Mouse (Mus musculus): ENCODE data around the gene Wt1.

Wt1 gene

GRCm38 (mm10) chr2:105126691-105127530 is 582 bp downstream of the Wt1 start:
- no peak for DNase-seq (ENCODE audit: low spot score in 2 of 2)

- DNase-seq (ENCODE audit: low spot score in 2 of 2) = no peak
These were observed 1.5 kb downstream of the Wt1 start for GRCm38 (mm10) chr2:105127531-105128480.

GRCm38 (mm10) chr2:105128564-105128963 is 2.2 kb downstream of the Wt1 start:
- DNase-seq (ENCODE audit: low spot score in 2 of 2) = no peak

- no peak for DNase-seq (ENCODE audit: low spot score in 2 of 2)
These were observed 4.2 kb downstream of the Wt1 start for GRCm38 (mm10) chr2:105130351-105131060.

GRCm38 (mm10) chr2:105131061-105131810 is 4.9 kb downstream of the Wt1 start:
- no peak for DNase-seq (ENCODE audit: low spot score in 2 of 2)

GRCm38 (mm10) chr2:105131811-105132100 is 5.4 kb downstream of the Wt1 start:
- DNase-seq (ENCODE audit: low spot score in 2 of 2) = no peak

- no peak for DNase-seq (ENCODE audit: low spot score in 2 of 2)
These were observed 6.0 kb downstream of the Wt1 start for GRCm38 (mm10) chr2:105132300-105132699.

- no peak for DNase-seq (ENCODE audit: low spot score in 2 of 2)
These were observed 6.8 kb downstream of the Wt1 start for GRCm38 (mm10) chr2:105132933-105133795.

GRCm38 (mm10) chr2:105134296-105134695 is 8.0 kb downstream of the Wt1 start:
- DNase-seq (ENCODE audit: low spot score in 2 of 2) = no peak

GRCm38 (mm10) chr2:105139471-105139870 is 13.1 kb downstream of the Wt1 start:
- no peak for DNase-seq (ENCODE audit: low spot score in 2 of 2)

- no peak for DNase-seq (ENCODE audit: low spot score in 2 of 2)
These were observed 15.0 kb downstream of the Wt1 start for GRCm38 (mm10) chr2:105141371-105141770.

GRCm38 (mm10) chr2:105143731-105144130 is 17.4 kb downstream of the Wt1 start:
- no peak for DNase-seq (ENCODE audit: low spot score in 2 of 2)

GRCm38 (mm10) chr2:105151544-105151943 is 25.2 kb downstream of the Wt1 start:
- DNase-seq (ENCODE audit: low spot score in 2 of 2) = no peak

- no peak for DNase-seq (ENCODE audit: low spot score in 2 of 2)
These were observed 26.7 kb downstream of the Wt1 start for GRCm38 (mm10) chr2:105153046-105153445.

- no peak for DNase-seq (ENCODE audit: low spot score in 2 of 2)
These were observed 34.6 kb downstream of the Wt1 start for GRCm38 (mm10) chr2:105160949-105161348.

- DNase-seq (ENCODE audit: low spot score in 2 of 2) = no peak
These were observed 36.4 kb downstream of the Wt1 start for GRCm38 (mm10) chr2:105162763-105163162.

GRCm38 (mm10) chr2:105168137-105168536 is 41.8 kb downstream of the Wt1 start:
- no peak for DNase-seq (ENCODE audit: low spot score in 2 of 2)

GRCm38 (mm10) chr2:105174254-105174653 is 47.9 kb downstream of the Wt1 start:
- DNase-seq (ENCODE audit: low spot score in 2 of 2) = no peak

- DNase-seq (ENCODE audit: low spot score in 2 of 2) = no peak
These were observed 52.5 kb downstream of the Wt1 start for GRCm38 (mm10) chr2:105178871-105179270.

- no peak for DNase-seq (ENCODE audit: low spot score in 2 of 2)
These were observed 56.2 kb downstream of the Wt1 start for GRCm38 (mm10) chr2:105182501-105182900.
